Mouse (Mus musculus): ENCODE measurements around the gene Igsf3. TPM values are rescaled to one million over a fixed set of nuclear protein-coding genes. Genes with fewer than 3 reads are reported as not detected.
"Not testable (repeated sequence)": the region's sequence is repeated elsewhere in the genome, so short reads cannot be mapped to it uniquely, and the experiment has no call there.

Gene Igsf3
- total and polyA plus RNA-seq, 3 experiments: 0.54 to 1.0 (median 0.59) TPM

DNA sequence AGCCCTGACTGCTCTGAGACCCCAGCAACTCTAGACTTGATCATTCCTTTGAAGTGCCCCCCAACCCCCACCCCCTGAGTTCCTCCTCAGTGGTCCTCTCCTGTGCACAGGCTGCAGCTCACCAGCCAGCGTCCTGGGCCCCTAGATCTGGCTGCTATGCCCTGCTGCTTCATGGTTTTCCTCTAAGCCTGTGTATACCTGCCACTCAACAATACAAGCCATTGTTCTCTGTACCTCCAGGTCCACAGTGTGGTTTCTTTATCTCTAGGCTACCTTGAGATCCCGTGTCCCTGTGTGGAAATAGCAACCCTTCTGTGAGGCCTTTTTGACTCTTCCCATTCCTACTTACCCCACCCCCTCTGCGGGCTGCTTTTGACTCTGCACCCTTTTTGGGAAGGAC, 33.9 kb downstream of the Igsf3 start:
- no peak overlapping the region for H3K9ac ChIP-seq (ENCODE audit: insufficient read depth, low read depth)
- peaks cover 5 to 9% of the 10 kb centered on the region in 2 experiments for H3K4me1 ChIP-seq (ENCODE audit: control insufficient read depth in 1 of 2, insufficient read depth in 2 of 2)
- H3K4me2 ChIP-seq (ENCODE audit: insufficient read depth, low read depth, poor library complexity, severe bottlenecking): no peak overlapping the region
- TF ChIP-seq HCFC1 (IDR thresholded peaks at IDR 0.05; ENCODE audit: low read depth, low read length) (no peak), TBP (conservative IDR thresholded peaks at IDR 0.05; ENCODE audit: low read depth, low read length) (no peak), MAX (IDR thresholded peaks at IDR 0.05; ENCODE audit: low read length) (no peak)
- dilution Hi-C loops (cut with MboI; ENCODE audit: extremely low pct_ligation_motif_present, extremely low pct_unique_long_range_greater_than_20kb, low sequenced_read_pairs) (no loop called here), in situ Hi-C loops (cut with MboI; ENCODE audit: low pct_ligation_motif_present, low pct_unique_long_range_greater_than_20kb, low sequenced_read_pairs) (no loop called here)
- H3K27ac ChIP-seq (ENCODE audit: insufficient read depth, low read depth): no peak overlapping the region
- no peak overlapping the region for H3K4me3 ChIP-seq (replicated peaks in 1 of 3; ENCODE audit: low read depth in 2 of 3, low read length in 2 of 3, poor library complexity in 1 of 3)
- no peaks in the 10 kb centered on the region for H3K36me3 ChIP-seq (replicated peaks in 1 of 2; ENCODE audit: control insufficient read depth in 1 of 2, insufficient read depth in 1 of 2, low read length in 1 of 2)
- DNase-seq (ENCODE audit: extremely low read depth): no peak
- no peaks in the 10 kb centered on the region for H3K9me3 ChIP-seq (replicated peaks; ENCODE audit: low read length)
- H3K79me2 ChIP-seq (replicated peaks; ENCODE audit: control insufficient read depth, extremely low read depth, insufficient read depth, poor library complexity, severe bottlenecking): no peaks in the 10 kb centered on the region
- no peaks in the 10 kb centered on the region for H3K27me3 ChIP-seq (replicated peaks)

DNA sequence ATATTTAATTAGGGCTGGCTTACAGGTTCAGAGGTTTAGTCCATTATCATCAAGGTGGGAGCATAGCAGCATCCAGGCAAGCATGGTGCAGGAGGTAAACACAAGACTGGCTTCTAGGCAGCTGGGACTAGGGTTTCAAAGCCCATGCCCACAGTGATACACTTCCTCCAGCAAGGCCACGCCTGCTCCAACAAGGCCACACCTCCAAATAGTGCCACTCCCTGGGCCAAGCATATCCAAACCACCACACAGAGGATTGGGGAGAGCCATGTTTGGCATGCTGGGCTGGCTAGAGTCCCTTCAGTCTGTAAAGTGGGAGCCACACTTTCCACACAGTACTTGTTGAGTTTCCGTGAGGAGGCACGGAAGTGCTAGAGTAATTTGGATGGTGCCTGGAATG, 34.7 kb downstream of the Igsf3 start:
- Histone ChIP-seq H3K9ac (ENCODE audit: insufficient read depth, low read depth) (no peak overlapping the region), H3K27ac (ENCODE audit: insufficient read depth, low read depth) (no peak overlapping the region), H3K4me2 (ENCODE audit: insufficient read depth, low read depth, poor library complexity, severe bottlenecking) (no peak overlapping the region), H3K27me3 (replicated peaks) (no peaks in the 10 kb centered on the region), H3K79me2 (replicated peaks; ENCODE audit: control insufficient read depth, extremely low read depth, insufficient read depth, poor library complexity, severe bottlenecking) (no peaks in the 10 kb centered on the region), H3K36me3 (replicated peaks in 1 of 2; ENCODE audit: control insufficient read depth in 1 of 2, insufficient read depth in 1 of 2, low read length in 1 of 2) (no peaks in the 10 kb centered on the region), H3K4me1 (ENCODE audit: control insufficient read depth in 1 of 2, insufficient read depth in 2 of 2) (peaks cover 5 to 9% of the 10 kb centered on the region in 2 experiments), H3K9me3 (replicated peaks; ENCODE audit: low read length) (no peaks in the 10 kb centered on the region), H3K4me3 (replicated peaks in 1 of 3; ENCODE audit: low read depth in 2 of 3, low read length in 2 of 3, poor library complexity in 1 of 3) (no peak overlapping the region)
- in situ Hi-C loops (cut with MboI; ENCODE audit: low pct_ligation_motif_present, low pct_unique_long_range_greater_than_20kb, low sequenced_read_pairs) (no loop called here), dilution Hi-C loops (cut with MboI; ENCODE audit: extremely low pct_ligation_motif_present, extremely low pct_unique_long_range_greater_than_20kb, low sequenced_read_pairs) (no loop called here)
- DNase-seq (ENCODE audit: extremely low read depth): peak; percentile 2
- TF ChIP-seq POLR2A (IDR thresholded peaks at IDR 0.05; ENCODE audit: low read depth, low read length): no peak
- TF ChIP-seq E2F4 (IDR thresholded peaks at IDR 0.05; ENCODE audit: insufficient replicate concordance, low read depth, low read length): no peak
- no peak for TF ChIP-seq CTCF (conservative IDR thresholded peaks at IDR 0.05 in 1 of 2, IDR thresholded peaks at IDR 0.05 in 1 of 2; ENCODE audit: low read depth in 2 of 2, low read length in 2 of 2)
- TF ChIP-seq MAZ (IDR thresholded peaks at IDR 0.05; ENCODE audit: low read depth, low read length): no peak
- no peak for TF ChIP-seq UBTF (IDR thresholded peaks at IDR 0.05; ENCODE audit: low read depth, low read length)

DNA sequence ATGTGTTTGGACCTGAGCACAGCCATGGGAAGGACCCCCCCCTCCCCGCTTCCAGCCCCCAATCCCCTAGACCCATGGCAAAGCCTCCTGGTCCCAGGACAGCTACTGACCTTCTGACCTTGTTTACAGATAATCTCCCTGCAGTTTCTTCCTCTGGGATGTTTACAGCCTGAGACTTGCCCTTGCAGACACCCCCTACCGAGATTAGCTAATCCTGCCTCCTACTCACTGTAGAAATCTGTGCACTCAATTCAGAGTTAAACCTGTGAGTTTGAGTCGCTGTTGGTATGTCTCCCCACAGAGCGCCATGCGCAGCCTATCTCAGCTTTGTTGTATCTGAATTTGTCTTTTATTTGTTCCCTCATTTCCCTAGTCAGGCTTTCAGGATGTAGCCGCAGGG, 35.2 kb downstream of the Igsf3 start:
- TF ChIP-seq MAX (IDR thresholded peaks at IDR 0.05; ENCODE audit: low read length): no peak
- TF ChIP-seq NELFE (IDR thresholded peaks at IDR 0.05; ENCODE audit: low read depth, low read length): no peak
- no peak for TF ChIP-seq ZC3H11A (IDR thresholded peaks at IDR 0.05; ENCODE audit: low read depth, low read length)
- no peak for TF ChIP-seq GABPA (IDR thresholded peaks at IDR 0.05; ENCODE audit: insufficient replicate concordance, low read depth, low read length)
- Histone ChIP-seq H3K4me2 (ENCODE audit: insufficient read depth, low read depth, poor library complexity, severe bottlenecking) (no peak overlapping the region), H3K27ac (ENCODE audit: insufficient read depth, low read depth) (no peak overlapping the region), H3K36me3 (replicated peaks in 1 of 2; ENCODE audit: control insufficient read depth in 1 of 2, insufficient read depth in 1 of 2, low read length in 1 of 2) (no peaks in the 10 kb centered on the region), H3K27me3 (replicated peaks) (no peaks in the 10 kb centered on the region), H3K9ac (ENCODE audit: insufficient read depth, low read depth) (no peak overlapping the region), H3K79me2 (replicated peaks; ENCODE audit: control insufficient read depth, extremely low read depth, insufficient read depth, poor library complexity, severe bottlenecking) (no peaks in the 10 kb centered on the region), H3K4me3 (replicated peaks in 1 of 3; ENCODE audit: low read depth in 2 of 3, low read length in 2 of 3, poor library complexity in 1 of 3) (no peak overlapping the region), H3K9me3 (replicated peaks; ENCODE audit: low read length) (no peaks in the 10 kb centered on the region), H3K4me1 (ENCODE audit: control insufficient read depth in 1 of 2, insufficient read depth in 2 of 2) (peaks cover 5 to 9% of the 10 kb centered on the region in 2 experiments)
- DNase-seq (ENCODE audit: extremely low read depth): no peak
- in situ Hi-C loops (cut with MboI; ENCODE audit: low pct_ligation_motif_present, low pct_unique_long_range_greater_than_20kb, low sequenced_read_pairs): no loop called here
- dilution Hi-C loops (cut with MboI; ENCODE audit: extremely low pct_ligation_motif_present, extremely low pct_unique_long_range_greater_than_20kb, low sequenced_read_pairs): no loop called here

DNA sequence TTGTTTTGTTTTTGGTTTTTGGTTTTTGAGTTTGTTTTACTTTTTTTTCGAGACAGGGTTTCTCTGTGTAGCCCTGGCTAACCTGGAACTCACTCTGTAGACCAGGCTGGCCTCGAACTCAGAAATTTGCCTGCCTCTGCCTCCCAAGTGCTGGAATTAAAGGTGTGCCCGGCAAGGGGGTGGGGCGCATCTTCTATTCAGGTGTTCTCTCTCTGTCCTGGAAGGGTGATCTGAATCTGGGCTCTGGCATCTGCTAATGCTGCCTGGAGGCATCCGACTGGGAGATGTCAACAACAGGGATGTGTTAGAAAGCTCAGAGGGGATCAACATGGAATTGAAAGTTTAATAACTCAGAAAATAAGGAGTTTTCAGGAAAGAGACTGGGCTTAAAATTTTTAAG, 36.1 kb downstream of the Igsf3 start:
- in situ Hi-C loops (cut with MboI; ENCODE audit: low pct_ligation_motif_present, low pct_unique_long_range_greater_than_20kb, low sequenced_read_pairs); H3K79me2 ChIP-seq (replicated peaks; ENCODE audit: control insufficient read depth, extremely low read depth, insufficient read depth, poor library complexity, severe bottlenecking); H3K4me2 ChIP-seq (ENCODE audit: insufficient read depth, low read depth, poor library complexity, severe bottlenecking); H3K36me3 ChIP-seq (replicated peaks in 1 of 2; ENCODE audit: control insufficient read depth in 1 of 2, insufficient read depth in 1 of 2, low read length in 1 of 2); H3K9me3 ChIP-seq (replicated peaks; ENCODE audit: low read length); H3K27ac ChIP-seq (ENCODE audit: insufficient read depth, low read depth); dilution Hi-C loops (cut with MboI; ENCODE audit: extremely low pct_ligation_motif_present, extremely low pct_unique_long_range_greater_than_20kb, low sequenced_read_pairs); H3K27me3 ChIP-seq (replicated peaks); DNase-seq (ENCODE audit: extremely low read depth); H3K4me3 ChIP-seq (replicated peaks in 1 of 3; ENCODE audit: low read depth in 2 of 3, low read length in 2 of 3, poor library complexity in 1 of 3); H3K9ac ChIP-seq (ENCODE audit: insufficient read depth, low read depth); H3K4me1 ChIP-seq (ENCODE audit: control insufficient read depth in 1 of 2, insufficient read depth in 2 of 2): not testable (repeated sequence)
